Mouse (Mus musculus) small intestine, adult 2 months (tissue): ENCODE data around the gene Pappa.

ENCODE experiments used
- CTCF ChIP-seq: fragments of 200-500 bp; IDR thresholded peaks from 2 replicates; pipeline ENCODE4 v1.5.1; 2012; ENCODE audit warnings: low read depth, mild to moderate bottlenecking, control low read depth, inconsistent platforms, low read length, moderate library complexity, mixed read lengths; ENCODE audit not compliant: insufficient replicate concordance, insufficient read length; ENCODE audit errors: extremely low read depth
- POLR2A ChIP-seq: fragments of 200-500 bp; IDR thresholded peaks from 2 replicates; pipeline ENCODE4 v1.6.1; 2012; ENCODE audit warnings: low read depth, mild to moderate bottlenecking, control low read depth, inconsistent platforms, low read length, moderate library complexity

GRCm38 (mm10) chr4:65333718-65334117 is 209.7 kb downstream of the Pappa start:
- TF ChIP-seq CTCF: no peak
- TF ChIP-seq POLR2A: no peak
